Mouse (Mus musculus) kidney, postnatal 14 days (tissue): ENCODE measurements at regions not wholly inside any gene's neighbourhood (a gene's known extent, or its start where the extent isn't known, plus 50 kb on each side); places are given as distances from the start of the nearest gene placed in this dataset.
A peak's percentile ranks its signal among the peaks of the same experiment; 100 is the strongest.

Experiments
- DNase-seq: peaks from one replicate; pipeline ENCODE4 v3.0.0; 2022; ENCODE audit warnings: mixed read lengths

GRCm38 (mm10) chr13:82849037-82849436 is 654.8 kb upstream of the Mef2c start:
- DNase-seq: peak; percentile 6

GRCm38 (mm10) chr13:82869869-82870268 is 634.0 kb upstream of the Mef2c start:
- DNase-seq: no peak

GRCm38 (mm10) chr13:82874091-82874490 is 629.7 kb upstream of the Mef2c start:
- DNase-seq: no peak

GRCm38 (mm10) chr13:82883368-82883767 is 620.5 kb upstream of the Mef2c start:
- DNase-seq: no peak

- DNase-seq: no peak
Measured at GRCm38 (mm10) chr13:82888755-82889154, 615.1 kb upstream of the Mef2c start.

GRCm38 (mm10) chr13:82892731-82893130 is 611.1 kb upstream of the Mef2c start:
- DNase-seq: peak; percentile 9

GRCm38 (mm10) chr13:82899686-82900085 is 604.1 kb upstream of the Mef2c start:
- no peak for DNase-seq

GRCm38 (mm10) chr13:82902160-82902559 is 601.7 kb upstream of the Mef2c start:
- DNase-seq: no peak

- no peak for DNase-seq
Measured at GRCm38 (mm10) chr13:82903637-82904036, 600.2 kb upstream of the Mef2c start.

- no peak for DNase-seq
Measured at GRCm38 (mm10) chr13:82907689-82908088, 596.1 kb upstream of the Mef2c start.

- no peak for DNase-seq
Measured at GRCm38 (mm10) chr13:82909151-82909550, 594.7 kb upstream of the Mef2c start.

GRCm38 (mm10) chr13:82912859-82913258 is 591.0 kb upstream of the Mef2c start:
- no peak for DNase-seq

GRCm38 (mm10) chr13:82915194-82915593 is 588.6 kb upstream of the Mef2c start:
- DNase-seq: no peak

GRCm38 (mm10) chr13:82930010-82930409 is 573.8 kb upstream of the Mef2c start:
- no peak for DNase-seq

- no peak for DNase-seq
Measured at GRCm38 (mm10) chr13:82937856-82938255, 566.0 kb upstream of the Mef2c start.

- DNase-seq: no peak
Measured at GRCm38 (mm10) chr13:82942691-82943341, 561.0 kb upstream of the Mef2c start.

- no peak for DNase-seq
Measured at GRCm38 (mm10) chr13:82946931-82947330, 556.9 kb upstream of the Mef2c start.

- DNase-seq: no peak
Measured at GRCm38 (mm10) chr13:82949541-82949940, 554.3 kb upstream of the Mef2c start.

GRCm38 (mm10) chr13:82962333-82962732 is 541.5 kb upstream of the Mef2c start:
- no peak for DNase-seq

GRCm38 (mm10) chr13:82971722-82972121 is 532.1 kb upstream of the Mef2c start:
- DNase-seq: no peak

GRCm38 (mm10) chr13:82974210-82974811 is 529.5 kb upstream of the Mef2c start:
- no peak for DNase-seq

- DNase-seq: no peak
Measured at GRCm38 (mm10) chr13:83001118-83001517, 502.7 kb upstream of the Mef2c start.

GRCm38 (mm10) chr13:83016686-83017085 is 487.1 kb upstream of the Mef2c start:
- DNase-seq: no peak

GRCm38 (mm10) chr13:83020829-83021228 is 483.0 kb upstream of the Mef2c start:
- DNase-seq: peak; percentile 3

- DNase-seq: no peak
Measured at GRCm38 (mm10) chr13:83023972-83024371, 479.9 kb upstream of the Mef2c start.
